Mouse (Mus musculus) hindbrain, embryonic 13.5 days (tissue): ENCODE results near the gene Gpc2. TPM values are rescaled to one million over a fixed set of nuclear protein-coding genes. Genes with fewer than 3 reads are reported as not detected.

Source experiments
- ATAC-seq: fragments of 200-750 bp; cut with Nextera tagmentation; 2 replicates; pipeline ENCODE4 v1.8.0; 2017; ENCODE audit warnings: moderate TSS enrichment; ENCODE audit not compliant: low FRiP score
- H3K27ac ChIP-seq: fragments of 300-500 bp; sonication (generic); 2 replicates; pipeline ENCODE4 v1.5.1; 2015; ENCODE audit warnings: inconsistent platforms, mild to moderate bottlenecking, moderate library complexity
- H3K27me3 ChIP-seq: fragments of 300-500 bp; sonication (generic); 2 replicates; pipeline ENCODE4 v1.6.1; 2015; ENCODE audit warnings: mild to moderate bottlenecking, inconsistent platforms
- H3K36me3 ChIP-seq: fragments of 300-500 bp; sonication (generic); 2 replicates; pipeline ENCODE4 v1.6.1; 2015; ENCODE audit warnings: mild to moderate bottlenecking, inconsistent platforms
- H3K4me1 ChIP-seq: fragments of 300-500 bp; sonication (generic); replicated peaks from 2 replicates; pipeline ENCODE4 v1.6.1; 2015; ENCODE audit warnings: inconsistent platforms
- H3K4me2 ChIP-seq: fragments of 300-500 bp; sonication (generic); 2 replicates; pipeline ENCODE4 v1.6.1; 2015; ENCODE audit warnings: inconsistent platforms, mild to moderate bottlenecking, moderate library complexity
- H3K4me3 ChIP-seq: fragments of 300-500 bp; sonication (generic); 2 replicates; pipeline ENCODE4 v1.5.1; 2015; ENCODE audit warnings: mild to moderate bottlenecking, inconsistent platforms
- H3K9ac ChIP-seq: fragments of 300-500 bp; sonication (generic); 2 replicates; pipeline ENCODE4 v1.6.1; 2015; ENCODE audit warnings: mild to moderate bottlenecking, inconsistent platforms
- H3K9me3 ChIP-seq: fragments of 300-500 bp; sonication (generic); 2 replicates; pipeline ENCODE4 v1.6.1; 2016; ENCODE audit warnings: inconsistent platforms
- WGBS: fragments of 180-500 bp; shearing (Covaris S2); methylation state at CpG from one replicate; pipeline ENCODE4 v1.1.7; 2015; 5-methylcytosine and 5-hydroxymethylcytosine counted together
- polyA plus RNA-seq: library from polyadenylated mRNA; unstranded; fragments of >200 nt; fragmentation: Nextera tagmentation; extraction: Ambion mirVana; gene quantifications from 2 replicates; pipeline ENCODE4 v1.2.1, GENCODE M21; 2015

The Gpc2 gene
- polyA plus RNA-seq = 212 and 224 TPM in 2 replicates

- Histone ChIP-seq H3K4me1 (peaks cover 44% of the 10 kb centered on the region), H3K9me3 (no peaks in the 10 kb centered on the region; the same call in 1 of the 2 replicates), H3K27me3 (0 out of 2 replicates have a peak, but pooled peaks cover 12% of the 10 kb centered on the region), H3K36me3 (peaks cover 33% of the 10 kb centered on the region), H3K4me2 (peak within 1 kb of the TSS; percentile 82), H3K9ac (peak within 1 kb of the TSS; percentile 95), H3K27ac (peak within 1 kb of the TSS; percentile 90), H3K4me3 (peak within 1 kb of the TSS; percentile 82)
- under 1% methylated on average over 55 of the region's 56 CpGs for WGBS
- ATAC-seq = peak; percentile 99
Measured at GRCm38 (mm10) chr5:138279585-138280424, at the start of gene Gpc2, which contains the start of the genes Gm43720 and Stag3. Gene Gpc2, minus strand, starts transcription at chr5:138280005. Gene Gm43720, minus strand, starts transcription at chr5:138279958. Gene Stag3, plus strand, starts transcription at chr5:138280240.

- no peaks in the 10 kb centered on the region for H3K4me1 ChIP-seq
- H3K4me3 ChIP-seq = no peak overlapping the region
- no peak for ATAC-seq
- no peak overlapping the region for H3K27ac ChIP-seq
- 96% methylated on average over 3 of the region's 3 CpGs for WGBS
- H3K9ac ChIP-seq = no peak overlapping the region
- no peaks in the 10 kb centered on the region; the same call in 1 of the 2 replicates for H3K36me3 ChIP-seq
- no peak overlapping the region for H3K4me2 ChIP-seq
- H3K9me3 ChIP-seq = no peaks in the 10 kb centered on the region
- H3K27me3 ChIP-seq = no peaks in the 10 kb centered on the region
Measured at GRCm38 (mm10) chr5:138312795-138313194, 33.0 kb upstream of the Gpc2 start.

GRCm38 (mm10) chr5:138299613-138300012 is 19.8 kb upstream of the Gpc2 start:
- H3K4me3 ChIP-seq = no peak overlapping the region
- no peaks in the 10 kb centered on the region for H3K9me3 ChIP-seq
- no peaks in the 10 kb centered on the region for H3K4me1 ChIP-seq
- H3K36me3 ChIP-seq = peaks cover 10% of the 10 kb centered on the region; the same call in 1 of the 2 replicates
- H3K27me3 ChIP-seq = no peaks in the 10 kb centered on the region
- no peak overlapping the region for H3K9ac ChIP-seq
- ATAC-seq = no peak
- H3K27ac ChIP-seq = no peak overlapping the region
- WGBS = 88% methylated on average over 2 of the region's 2 CpGs
- H3K4me2 ChIP-seq = no peak overlapping the region

- Histone ChIP-seq H3K9me3 (no peaks in the 10 kb centered on the region), H3K27me3 (no peaks in the 10 kb centered on the region), H3K4me2 (no peak overlapping the region), H3K4me1 (no peaks in the 10 kb centered on the region), H3K9ac (no peak overlapping the region), H3K4me3 (no peak overlapping the region), H3K27ac (no peak overlapping the region), H3K36me3 (peaks cover 5% of the 10 kb centered on the region; the same call in 1 of the 2 replicates)
- no peak for ATAC-seq
Measured at GRCm38 (mm10) chr5:138294158-138294557, 14.4 kb upstream of the Gpc2 start.

- no peak overlapping the region for H3K27ac ChIP-seq
- H3K4me1 ChIP-seq = no peaks in the 10 kb centered on the region
- no peaks in the 10 kb centered on the region for H3K27me3 ChIP-seq
- H3K4me2 ChIP-seq = no peak overlapping the region
- no peak for ATAC-seq
- H3K4me3 ChIP-seq = no peak overlapping the region
- no peaks in the 10 kb centered on the region for H3K36me3 ChIP-seq
- WGBS = 84% methylated on average over 1 of the region's 1 CpGs
- no peaks in the 10 kb centered on the region for H3K9me3 ChIP-seq
- no peak overlapping the region for H3K9ac ChIP-seq
Measured at GRCm38 (mm10) chr5:138291638-138292037, 11.8 kb upstream of the Gpc2 start.

- H3K9me3 ChIP-seq = no peaks in the 10 kb centered on the region
- no peak overlapping the region for H3K4me3 ChIP-seq
- ATAC-seq = no peak
- no peak overlapping the region for H3K9ac ChIP-seq
- no peaks in the 10 kb centered on the region for H3K27me3 ChIP-seq
- no peaks in the 10 kb centered on the region for H3K36me3 ChIP-seq
- 77% methylated on average over 3 of the region's 3 CpGs for WGBS
- no peak overlapping the region for H3K27ac ChIP-seq
- H3K4me2 ChIP-seq = no peak overlapping the region
- H3K4me1 ChIP-seq = no peaks in the 10 kb centered on the region
Measured at GRCm38 (mm10) chr5:138287861-138288260, 8.1 kb upstream of the Gpc2 start.

GRCm38 (mm10) chr5:138283540-138283939 is 3.7 kb upstream of the Gpc2 start:
- H3K4me1 ChIP-seq = peaks cover 6% of the 10 kb centered on the region
- no peaks in the 10 kb centered on the region; the same call in 1 of the 2 replicates for H3K9me3 ChIP-seq
- no peak overlapping the region for H3K27ac ChIP-seq
- no peak overlapping the region for H3K4me3 ChIP-seq
- H3K4me2 ChIP-seq = no peak overlapping the region
- 45% methylated on average over 1 of the region's 1 CpGs for WGBS
- no peak overlapping the region for H3K9ac ChIP-seq
- no peak for ATAC-seq
- H3K36me3 ChIP-seq = no peaks in the 10 kb centered on the region
- H3K27me3 ChIP-seq = 0 out of 2 replicates have a peak, but pooled peaks cover 12% of the 10 kb centered on the region

GRCm38 (mm10) chr5:138281798-138282197 is 2.0 kb upstream of the Gpc2 start:
- peaks cover 15% of the 10 kb centered on the region for H3K36me3 ChIP-seq
- ATAC-seq = no peak
- WGBS = 87% methylated on average over 2 of the region's 2 CpGs
- H3K9ac ChIP-seq = no peak overlapping the region
- no peak overlapping the region for H3K27ac ChIP-seq
- H3K27me3 ChIP-seq = 0 out of 2 replicates have a peak, but pooled peaks cover 12% of the 10 kb centered on the region
- H3K4me2 ChIP-seq = no peak overlapping the region
- H3K9me3 ChIP-seq = no peaks in the 10 kb centered on the region; the same call in 1 of the 2 replicates
- H3K4me3 ChIP-seq = no peak overlapping the region
- H3K4me1 ChIP-seq = peaks cover 24% of the 10 kb centered on the region

GRCm38 (mm10) chr5:138280829-138281228 is 1.0 kb upstream of the Gpc2 start:
- Histone ChIP-seq H3K27me3 (0 out of 2 replicates have a peak, but pooled peaks cover 12% of the 10 kb centered on the region), H3K4me2 (peak overlapping the region; percentile 82; the same call in 1 of the 2 replicates), H3K27ac (no peak overlapping the region), H3K36me3 (peaks cover 23% of the 10 kb centered on the region), H3K9ac (no peak overlapping the region), H3K9me3 (no peaks in the 10 kb centered on the region; the same call in 1 of the 2 replicates), H3K4me1 (peaks cover 33% of the 10 kb centered on the region), H3K4me3 (no peak overlapping the region)
- 93% methylated on average over 15 of the region's 15 CpGs for WGBS
- ATAC-seq = no peak

GRCm38 (mm10) chr5:138280425-138280768 is 592 bp upstream of the Gpc2 start:
- no peak overlapping the region for H3K9ac ChIP-seq
- H3K9me3 ChIP-seq = no peaks in the 10 kb centered on the region; the same call in 1 of the 2 replicates
- H3K27me3 ChIP-seq = 0 out of 2 replicates have a peak, but pooled peaks cover 12% of the 10 kb centered on the region
- peaks cover 38% of the 10 kb centered on the region for H3K4me1 ChIP-seq
- peak overlapping the region; percentile 82 for H3K4me2 ChIP-seq
- H3K27ac ChIP-seq = peak overlapping the region; percentile 52; the same call in 1 of the 2 replicates
- peaks cover 28% of the 10 kb centered on the region for H3K36me3 ChIP-seq
- no peak for ATAC-seq
- 22% methylated on average over 26 of the region's 26 CpGs for WGBS
- H3K4me3 ChIP-seq = peak overlapping the region; percentile 82

- Histone ChIP-seq H3K4me2 (peak overlapping the region; percentile 82), H3K36me3 (peaks cover 41% of the 10 kb centered on the region), H3K9me3 (no peaks in the 10 kb centered on the region; the same call in 1 of the 2 replicates), H3K4me3 (peak overlapping the region; percentile 82), H3K4me1 (peaks cover 62% of the 10 kb centered on the region), H3K27ac (0 out of 2 replicates have a peak overlapping the region, but pooled peaks have one; percentile 24), H3K27me3 (0 out of 2 replicates have a peak, but pooled peaks cover 12% of the 10 kb centered on the region), H3K9ac (peak overlapping the region; percentile 95)
- WGBS = 85% methylated on average over 7 of the region's 7 CpGs
- ATAC-seq = no peak
Measured at GRCm38 (mm10) chr5:138277994-138278393, 1.8 kb downstream of the Gpc2 start.

- H3K27me3 ChIP-seq = no peaks in the 10 kb centered on the region
- H3K4me1 ChIP-seq = peaks cover 81% of the 10 kb centered on the region
- H3K36me3 ChIP-seq = peaks cover 41% of the 10 kb centered on the region
- no peaks in the 10 kb centered on the region for H3K9me3 ChIP-seq
- H3K27ac ChIP-seq = peak overlapping the region; percentile 64
- peak overlapping the region; percentile 82 for H3K4me2 ChIP-seq
- no peak for ATAC-seq
- WGBS = 12% methylated on average over 41 of the region's 41 CpGs
- peak overlapping the region; percentile 81 for H3K9ac ChIP-seq
- peak overlapping the region; percentile 45 for H3K4me3 ChIP-seq
Measured at GRCm38 (mm10) chr5:138275216-138276050, 4.4 kb downstream of the Gpc2 start.
